Mouse (Mus musculus): Measurements from ENCODE around the gene Trim63.

- TF ChIP-seq POLR2AphosphoS2 (IDR thresholded peaks at IDR 0.05; ENCODE audit: insufficient read length, low read depth) (no peak), POLR2A (IDR thresholded peaks at IDR 0.05; ENCODE audit: insufficient read length, low read depth) (no peak), TCF12 (IDR thresholded peaks at IDR 0.05; ENCODE audit: insufficient read depth, poor library complexity, severe bottlenecking) (no peak), MAX (IDR thresholded peaks at IDR 0.05; ENCODE audit: low read depth) (no peak), SRF (IDR thresholded peaks at IDR 0.05; ENCODE audit: control insufficient read depth, insufficient read length, low read depth) (no peak), USF1 (IDR thresholded peaks at IDR 0.05; ENCODE audit: low read depth) (no peak)
Observed at GRCm38 (mm10) chr4:134292067-134292466, 22.9 kb upstream of the Trim63 start.
